In the genomic region with DNA sequence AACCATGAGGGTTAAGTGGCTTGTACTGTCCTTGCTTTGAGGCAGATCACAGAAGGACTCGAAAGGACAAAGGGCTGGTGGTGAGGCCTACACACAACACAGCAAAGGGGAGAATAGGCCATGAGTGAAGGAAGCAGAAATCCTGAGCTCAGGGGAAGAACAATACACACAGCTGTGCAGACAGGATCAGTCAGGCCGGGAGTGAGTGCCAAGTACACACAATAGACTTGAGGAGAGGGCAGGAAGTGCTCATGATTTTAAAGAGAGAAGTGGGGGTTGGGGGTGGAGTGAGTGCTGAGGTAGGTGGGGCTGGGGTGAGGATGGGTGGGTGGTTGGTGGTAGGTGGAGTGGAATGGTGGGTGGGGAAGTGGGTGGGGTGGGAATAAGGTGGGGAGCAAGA, we compare ENCODE assay signal across 9 mouse cellular contexts.
DNase-seq lines count a peak whose midpoint lies in the region; ATAC-seq lines count a peak whose summit lies in the region.
"Had no signal": no experiment of that assay in that cellular context is flagged by ENCODE, and none has a peak within 500 bp of the region (broad histone marks: within the 10 kb centered on the region; RNA-seq: fewer than 3 reads in every experiment).

No protein-coding gene starts in this region.

- H3K9me3 ChIP-seq in heart, embryonic 13.5 days, result no peaks in the 10 kb centered on the region
- no peaks in the 10 kb centered on the region for H3K9me3 ChIP-seq in heart, embryonic 10.5 days
- H3K9me3 ChIP-seq in forebrain, embryonic 14.5 days (replicated peaks; ENCODE audit: control insufficient read depth, low read length), result no peaks in the 10 kb centered on the region
- no peaks in the 10 kb centered on the region for H3K9me3 ChIP-seq in midbrain, embryonic 15.5 days

- peak overlapping the region; percentile 36; the same call in 1 of the 2 replicates for H3K27ac ChIP-seq in heart, embryonic 13.5 days (replicated peaks)
- H3K27ac ChIP-seq in heart, embryonic 10.5 days, result no peak overlapping the region
- H3K27ac ChIP-seq in forebrain, embryonic 14.5 days (ENCODE audit: low read depth, low read length), result no peak overlapping the region
- H3K27ac ChIP-seq in midbrain, embryonic 15.5 days, result no peak overlapping the region

- H3K4me2 ChIP-seq in heart, embryonic 13.5 days, result no peak overlapping the region
- H3K4me2 ChIP-seq in forebrain, embryonic 14.5 days (ENCODE audit: low read length), result no peak overlapping the region
- no peak overlapping the region for H3K4me2 ChIP-seq in midbrain, embryonic 15.5 days

- H3K4me1 ChIP-seq in heart, embryonic 13.5 days, result peaks cover 1% of the 10 kb centered on the region; the same call in 1 of the 2 replicates
- no peaks in the 10 kb centered on the region for H3K4me1 ChIP-seq in heart, embryonic 10.5 days
- H3K4me1 ChIP-seq in forebrain, embryonic 14.5 days (ENCODE audit: control insufficient read depth, insufficient read depth, low read length), result 0 out of 2 replicates have a peak, but pooled peaks cover 4% of the 10 kb centered on the region
- no peaks in the 10 kb centered on the region for H3K4me1 ChIP-seq in midbrain, embryonic 15.5 days

- no peaks in the 10 kb centered on the region for H3K36me3 ChIP-seq in heart, embryonic 13.5 days
- H3K36me3 ChIP-seq in heart, embryonic 10.5 days, result no peaks in the 10 kb centered on the region
- no peaks in the 10 kb centered on the region for H3K36me3 ChIP-seq in forebrain, embryonic 14.5 days (ENCODE audit: control insufficient read depth, insufficient read depth, low read length)
- no peaks in the 10 kb centered on the region for H3K36me3 ChIP-seq in midbrain, embryonic 15.5 days (replicated peaks)

- H3K9ac ChIP-seq in heart, embryonic 13.5 days, result no peak overlapping the region
- no peak overlapping the region for H3K9ac ChIP-seq in forebrain, embryonic 14.5 days (ENCODE audit: low read length)
- H3K9ac ChIP-seq in midbrain, embryonic 15.5 days, result no peak overlapping the region

- no peak for ATAC-seq in heart, embryonic 13.5 days (ENCODE audit: extremely low read depth, insufficient number of reproducible peaks, low FRiP score, low TSS enrichment)
- ATAC-seq in CD4-positive, CD25-positive, alpha-beta regulatory T cell, adult 4 months, result peak; percentile 84
- peak; percentile 55; the same call in 1 of the 2 replicates for ATAC-seq in forebrain, embryonic 14.5 days
- peak; percentile 27; the same call in 1 of the 2 replicates for ATAC-seq in midbrain, embryonic 15.5 days (replicated peaks)

- H3K4me3 ChIP-seq in heart, embryonic 13.5 days, result no peak overlapping the region
- no peak overlapping the region for H3K4me3 ChIP-seq in heart, embryonic 10.5 days
- no peak overlapping the region for H3K4me3 ChIP-seq in forebrain, embryonic 14.5 days (ENCODE audit: low read depth, low read length)
- no peak overlapping the region for H3K4me3 ChIP-seq in midbrain, embryonic 15.5 days

- 44% methylated on average over 2 of the region's 2 CpGs for WGBS in heart, embryonic 13.5 days
- WGBS in heart, embryonic 10.5 days, result 45% methylated on average over 2 of the region's 2 CpGs
- 8% methylated on average over 2 of the region's 2 CpGs for WGBS in forebrain, embryonic 14.5 days
- 12% methylated on average over 2 of the region's 2 CpGs for WGBS in midbrain, embryonic 15.5 days

- no peak for DNase-seq in heart, embryonic 10.5 days (ENCODE audit: low spot score)
- peak; percentile 11 for DNase-seq in forebrain, embryonic 14.5 days (ENCODE audit: low spot score)
- no peak for DNase-seq in left cerebral cortex, adult 8-10 months (ENCODE audit: low spot score in 2 of 2)
- no peak for DNase-seq in urinary bladder, postnatal 36 days (ENCODE audit: low spot score in 2 of 2)
- DNase-seq in right cerebral cortex, postnatal 10 days (ENCODE audit: low spot score in 2 of 2), result no peak
- DNase-seq: kidney, adult 2 months had no signal

- H3K27me3 ChIP-seq in heart, embryonic 13.5 days (replicated peaks), result no peaks in the 10 kb centered on the region
- no peaks in the 10 kb centered on the region for H3K27me3 ChIP-seq in heart, embryonic 10.5 days (ENCODE audit: insufficient read depth, poor library complexity, severe bottlenecking)
- H3K27me3 ChIP-seq in forebrain, embryonic 14.5 days (replicated peaks; ENCODE audit: control insufficient read depth, insufficient read depth, low read length), result no peaks in the 10 kb centered on the region
- H3K27me3 ChIP-seq in midbrain, embryonic 15.5 days (replicated peaks), result no peaks in the 10 kb centered on the region
